Mouse (Mus musculus) embryonic facial prominence, embryonic 13.5 days (tissue): ENCODE measurements around the gene Igdcc4. TPM values are rescaled to one million over a fixed set of nuclear protein-coding genes. Genes with fewer than 3 reads are reported as not detected.

Experiments
- ATAC-seq: fragments of 200-750 bp; cut with Nextera tagmentation; 2 replicates; pipeline ENCODE4 v1.8.0; 2017; ENCODE audit warnings: low read depth; ENCODE audit not compliant: insufficient number of reproducible peaks, insufficient read depth, low FRiP score, low TSS enrichment
- H3K27ac ChIP-seq: fragments of 300-500 bp; sonication (generic); 2 replicates; pipeline ENCODE4 v1.5.1; 2015; ENCODE audit warnings: moderate library complexity, mild to moderate bottlenecking, inconsistent platforms
- H3K27me3 ChIP-seq: fragments of 300-500 bp; sonication (generic); 2 replicates; pipeline ENCODE4 v1.6.1; 2015; ENCODE audit warnings: mild to moderate bottlenecking, inconsistent platforms
- H3K36me3 ChIP-seq: fragments of 300-500 bp; sonication (generic); 2 replicates; pipeline ENCODE4 v1.6.1; 2015; ENCODE audit warnings: mild to moderate bottlenecking, inconsistent platforms
- H3K4me1 ChIP-seq: fragments of 300-500 bp; sonication (generic); 2 replicates; pipeline ENCODE4 v1.6.1; 2015; ENCODE audit warnings: inconsistent platforms
- H3K4me2 ChIP-seq: fragments of 300-500 bp; sonication (generic); 2 replicates; pipeline ENCODE4 v1.6.1; 2015; ENCODE audit warnings: moderate library complexity, mild to moderate bottlenecking, inconsistent platforms
- H3K4me3 ChIP-seq: fragments of 300-500 bp; sonication (generic); 2 replicates; pipeline ENCODE4 v1.5.1; 2015; ENCODE audit warnings: mild to moderate bottlenecking, inconsistent platforms
- H3K9ac ChIP-seq: fragments of 300-500 bp; sonication (generic); 2 replicates; pipeline ENCODE4 v1.6.1; 2015; ENCODE audit warnings: mild to moderate bottlenecking, inconsistent platforms
- H3K9me3 ChIP-seq: fragments of 300-500 bp; sonication (generic); 2 replicates; pipeline ENCODE4 v1.6.1; 2016; ENCODE audit warnings: inconsistent platforms
- WGBS: fragments of 180-500 bp; shearing (Covaris S2); methylation state at CpG from one replicate; pipeline ENCODE4 v1.1.7; 2015; ENCODE audit warnings: mixed read lengths; 5-methylcytosine and 5-hydroxymethylcytosine counted together
- polyA plus RNA-seq: library from polyadenylated mRNA; unstranded; fragments of >200 nt; fragmentation: Nextera tagmentation; extraction: Ambion mirVana; gene quantifications from 2 replicates; pipeline ENCODE4 v1.2.1, GENCODE M21; 2015

Gene Igdcc4
- polyA plus RNA-seq, 1 experiment from 2014 or later = 31.0 TPM

DNA sequence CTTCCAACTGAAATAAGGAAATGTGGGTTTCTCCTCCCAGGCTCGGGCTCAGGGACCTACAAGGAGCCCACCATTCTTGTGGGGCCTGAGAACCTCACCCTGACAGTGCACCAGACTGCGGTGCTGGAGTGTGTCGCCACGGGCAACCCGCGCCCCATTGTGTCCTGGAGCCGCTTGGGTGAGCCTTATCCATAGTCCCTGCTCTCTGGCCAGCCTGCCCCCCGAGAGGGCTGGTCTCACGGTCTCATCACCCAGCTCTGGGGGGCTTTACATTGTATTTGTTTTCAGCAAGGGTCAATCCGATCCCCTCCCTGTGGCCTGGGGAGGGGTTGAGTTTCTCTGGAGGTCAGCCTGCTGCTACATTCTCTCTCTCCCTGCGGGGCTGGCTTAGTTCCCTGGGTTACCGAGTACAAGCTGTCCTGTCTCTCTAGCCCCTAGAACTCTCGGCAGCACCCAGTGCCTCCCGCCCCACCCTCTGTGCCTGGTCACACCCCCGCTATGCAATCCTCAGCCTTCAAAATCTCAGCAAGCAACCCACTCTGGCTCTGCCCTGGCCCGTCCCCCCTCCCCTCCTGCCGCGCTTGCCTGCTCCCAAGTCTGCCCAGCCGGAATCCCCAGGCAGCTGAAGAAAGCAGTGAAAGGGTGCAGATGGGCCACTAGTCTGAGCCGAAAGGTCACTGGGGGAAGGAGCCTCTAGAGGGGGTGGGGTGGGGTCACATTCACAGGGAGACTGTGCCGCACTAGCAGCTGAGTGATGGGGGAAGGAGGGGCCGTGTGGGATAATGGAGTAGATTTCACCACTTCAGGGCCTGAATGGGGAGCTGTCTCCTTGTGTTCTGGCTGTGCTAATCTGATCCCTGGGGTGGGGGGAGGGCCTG, 77.3 kb downstream of the Igdcc4 start:
- 10% methylated on average over 22 of the region's 22 CpGs for WGBS
- Histone ChIP-seq H3K4me2 (peak overlapping the region; percentile 52), H3K4me1 (peaks cover 50% of the 10 kb centered on the region), H3K4me3 (peak overlapping the region; percentile 13; the same call in 1 of the 2 replicates), H3K9ac (peak overlapping the region; percentile 47), H3K27ac (peak overlapping the region; percentile 44; the same call in 1 of the 2 replicates), H3K36me3 (peaks cover 19% of the 10 kb centered on the region), H3K27me3 (no peaks in the 10 kb centered on the region), H3K9me3 (no peaks in the 10 kb centered on the region)
- no peak for ATAC-seq

DNA sequence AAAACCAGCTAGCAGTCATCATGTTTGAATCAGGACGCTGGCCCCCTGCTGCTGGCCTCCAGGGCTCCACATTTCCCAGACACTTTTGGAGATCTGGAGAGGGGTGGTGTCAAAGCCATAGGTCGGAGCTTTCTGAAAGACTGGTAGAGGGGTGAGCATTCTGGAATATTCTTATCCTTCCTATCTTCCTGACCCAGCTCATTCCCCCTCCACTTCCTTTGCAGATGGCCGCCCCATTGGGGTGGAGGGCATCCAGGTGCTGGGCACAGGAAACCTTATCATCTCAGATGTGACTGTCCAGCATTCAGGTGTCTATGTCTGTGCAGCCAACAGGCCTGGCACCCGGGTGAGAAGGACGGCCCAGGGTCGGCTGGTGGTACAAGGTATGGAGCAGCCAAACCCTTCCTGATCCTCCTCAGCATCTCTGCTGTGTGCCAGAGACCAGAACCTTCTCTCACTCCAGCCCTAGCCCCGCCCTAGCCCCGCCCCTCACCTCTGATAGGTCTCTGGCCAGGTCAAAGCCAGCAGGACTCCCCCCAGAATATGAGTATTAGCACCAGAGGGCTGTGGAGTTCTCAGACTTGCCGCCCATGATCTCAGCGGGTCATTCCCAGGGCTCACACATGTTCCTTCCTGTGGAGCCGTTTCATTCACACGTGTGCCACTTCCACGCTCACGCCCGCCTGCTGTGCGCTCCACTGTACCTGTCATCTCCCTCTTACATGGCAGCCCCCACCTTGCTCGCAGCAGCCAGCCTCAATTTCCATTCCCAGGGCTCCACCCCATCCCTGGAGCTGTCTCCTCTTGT, 78.7 kb downstream of the Igdcc4 start:
- Histone ChIP-seq H3K27me3 (no peaks in the 10 kb centered on the region), H3K36me3 (peaks cover 23% of the 10 kb centered on the region), H3K4me2 (no peak overlapping the region), H3K27ac (no peak overlapping the region), H3K4me3 (no peak overlapping the region), H3K9me3 (no peaks in the 10 kb centered on the region), H3K9ac (0 out of 2 replicates have a peak overlapping the region, but pooled peaks have one; percentile 11), H3K4me1 (peaks cover 49% of the 10 kb centered on the region)
- ATAC-seq = no peak
- WGBS = 37% methylated on average over 17 of the region's 17 CpGs

Other genes with a start within 250 kb of the Igdcc4 start
- not detected in 2 replicates for gene Slc24a1, start 149.9 kb upstream of the Igdcc4 start, polyA plus RNA-seq
- gene Ints14, start 140.6 kb upstream of the Igdcc4 start, polyA plus RNA-seq = 51.6 and 58.3 TPM in 2 replicates
- 91.3 and 92.1 TPM in 2 replicates for gene Hacd3, start 79.8 kb upstream of the Igdcc4 start, polyA plus RNA-seq
- 36.7 and 37.2 TPM in 2 replicates for gene Dpp8, start 69.1 kb upstream of the Igdcc4 start, polyA plus RNA-seq
- gene Igdcc3, start 39.7 kb downstream of the Igdcc4 start, polyA plus RNA-seq = 2.1 and 3.0 TPM in 2 replicates
- gene Parp16, start 93.9 kb downstream of the Igdcc4 start, polyA plus RNA-seq = 7.1 and 8.1 TPM in 2 replicates
- gene Cilp, start 163.7 kb downstream of the Igdcc4 start, polyA plus RNA-seq = 0.74 and 1.2 TPM in 2 replicates
- 56.2 TPM in 2 replicates for gene Clpx, start 192.8 kb downstream of the Igdcc4 start, polyA plus RNA-seq
- gene Pdcd7, start 244.6 kb downstream of the Igdcc4 start, polyA plus RNA-seq = 10.4 and 10.6 TPM in 2 replicates